Mouse (Mus musculus): ENCODE data around the gene Pitpnc1. TPM values are rescaled to one million over a fixed set of nuclear protein-coding genes. Genes with fewer than 3 reads are reported as not detected.

Gene Pitpnc1
- total RNA-seq, 2 experiments from 2014 or later: 54.3 to 60.0 TPM

DNA sequence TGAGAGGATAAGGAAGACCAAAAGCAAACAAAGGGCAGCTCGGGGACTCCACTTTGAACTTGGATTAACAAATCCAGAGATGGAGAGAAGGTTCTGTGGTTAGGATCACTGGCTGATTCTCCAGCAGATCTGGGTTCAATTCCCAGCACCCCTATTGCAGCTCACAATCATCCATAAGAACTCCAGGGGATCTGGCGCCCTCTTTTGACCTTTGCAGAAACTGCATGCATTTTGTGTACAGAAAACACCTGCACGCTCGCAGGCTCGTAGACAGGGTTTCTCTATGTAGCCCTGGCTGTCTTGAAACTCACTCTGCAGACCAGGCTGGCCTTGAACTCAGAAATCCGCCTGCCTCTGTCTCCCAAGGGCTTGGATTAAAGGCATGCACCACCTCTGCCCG lies 219.0 kb downstream of the Pitpnc1 start:
- Histone ChIP-seq H3K27ac (no peak overlapping the region), H3K4me3 (no peak overlapping the region)
- no peak for DNase-seq (ENCODE audit: low spot score in 2 of 2)
- TF ChIP-seq CTCF (conservative IDR thresholded peaks at IDR 0.05): peak; percentile 46

DNA sequence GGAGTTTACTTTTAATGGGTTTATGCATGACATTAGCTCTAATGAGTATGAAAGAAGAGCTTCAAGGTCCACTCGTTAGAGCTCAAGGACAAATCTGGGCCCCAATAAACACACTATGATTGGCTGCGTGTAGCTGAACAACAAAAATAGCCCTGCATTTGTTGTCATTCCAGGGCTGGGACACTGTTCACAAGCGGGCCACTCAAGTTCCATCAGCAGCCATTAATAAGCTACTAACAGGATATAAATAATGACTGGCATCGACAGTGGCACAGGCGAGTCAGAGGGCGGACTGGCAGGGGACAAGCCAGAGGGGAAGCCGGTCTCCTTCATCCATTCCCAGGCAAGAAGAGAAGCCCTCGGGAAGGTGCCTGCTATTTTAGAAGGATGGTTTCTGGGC lies 219.6 kb downstream of the Pitpnc1 start:
- no peak for DNase-seq (ENCODE audit: low spot score in 2 of 2)
- no peak overlapping the region for H3K4me3 ChIP-seq
- no peak overlapping the region for H3K27ac ChIP-seq
- TF ChIP-seq CTCF (conservative IDR thresholded peaks at IDR 0.05): no peak

DNA sequence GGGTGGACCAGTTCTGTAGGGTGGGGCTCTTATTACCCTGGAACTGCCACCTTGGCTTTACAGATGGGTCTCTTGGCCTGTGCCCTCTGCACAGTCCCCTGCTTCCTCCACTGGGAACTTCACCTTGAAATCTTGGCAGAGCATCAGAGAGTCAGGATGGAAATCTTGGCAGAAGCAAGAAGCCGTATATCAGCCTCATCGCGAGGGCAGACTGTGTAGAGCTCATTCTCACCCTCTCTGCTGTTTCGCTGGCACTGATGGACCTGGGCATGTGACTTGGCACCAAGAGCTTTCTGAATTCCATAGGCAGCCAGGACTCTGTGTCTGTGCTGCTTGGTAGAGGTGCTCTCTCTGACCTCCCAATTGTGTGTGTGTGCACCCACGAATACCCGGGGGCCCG lies 221.7 kb downstream of the Pitpnc1 start:
- no peak for DNase-seq (ENCODE audit: low spot score in 2 of 2)
- Histone ChIP-seq H3K27ac (no peak overlapping the region), H3K4me3 (no peak overlapping the region)
- no peak for TF ChIP-seq CTCF (conservative IDR thresholded peaks at IDR 0.05)

DNA sequence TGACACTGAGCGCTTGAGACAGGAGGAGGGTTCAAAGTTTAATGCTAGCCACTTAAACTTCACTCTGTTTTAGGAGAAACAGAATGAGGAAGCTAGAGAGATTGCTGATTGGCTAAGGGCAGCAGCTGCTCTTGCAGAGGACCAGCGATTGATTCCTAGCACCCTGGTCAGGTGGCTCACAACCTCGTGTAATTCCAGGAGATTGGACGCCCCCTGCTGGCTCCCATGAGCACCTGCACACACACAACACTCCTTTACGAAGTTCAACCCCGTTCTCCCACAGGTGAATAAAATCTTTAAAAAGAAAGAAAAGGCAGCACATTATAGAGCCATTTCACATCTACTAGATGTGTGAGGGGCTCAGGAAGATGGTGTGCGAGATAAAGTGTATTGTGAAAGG lies 224.8 kb downstream of the Pitpnc1 start:
- DNase-seq (ENCODE audit: low spot score in 2 of 2): no peak
- H3K27ac ChIP-seq: no peak overlapping the region
- TF ChIP-seq CTCF (conservative IDR thresholded peaks at IDR 0.05): peak; percentile 35
- no peak overlapping the region for H3K4me3 ChIP-seq

DNA sequence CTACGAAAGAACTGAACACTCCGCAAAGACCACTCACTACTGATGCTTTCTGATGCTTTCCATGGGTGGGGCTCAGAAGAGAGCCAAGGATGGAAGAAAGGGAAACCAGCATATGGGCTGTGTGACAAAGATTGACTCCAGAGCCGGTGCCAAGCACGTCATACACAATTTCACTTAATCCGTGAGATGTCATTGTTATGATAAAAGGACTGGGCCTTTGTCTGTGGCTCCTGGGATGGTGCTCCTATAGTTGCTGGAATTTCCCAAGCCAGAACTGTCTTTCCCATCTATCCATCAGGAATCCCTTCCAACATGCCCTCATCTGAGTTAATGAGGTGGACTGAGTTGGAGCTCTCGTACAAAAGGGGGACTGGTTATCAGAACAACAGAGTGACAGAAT lies 227.4 kb downstream of the Pitpnc1 start:
- Histone ChIP-seq H3K4me3 (no peak overlapping the region), H3K27ac (no peak overlapping the region)
- TF ChIP-seq CTCF (conservative IDR thresholded peaks at IDR 0.05): no peak
- DNase-seq (ENCODE audit: low spot score in 2 of 2): no peak

DNA sequence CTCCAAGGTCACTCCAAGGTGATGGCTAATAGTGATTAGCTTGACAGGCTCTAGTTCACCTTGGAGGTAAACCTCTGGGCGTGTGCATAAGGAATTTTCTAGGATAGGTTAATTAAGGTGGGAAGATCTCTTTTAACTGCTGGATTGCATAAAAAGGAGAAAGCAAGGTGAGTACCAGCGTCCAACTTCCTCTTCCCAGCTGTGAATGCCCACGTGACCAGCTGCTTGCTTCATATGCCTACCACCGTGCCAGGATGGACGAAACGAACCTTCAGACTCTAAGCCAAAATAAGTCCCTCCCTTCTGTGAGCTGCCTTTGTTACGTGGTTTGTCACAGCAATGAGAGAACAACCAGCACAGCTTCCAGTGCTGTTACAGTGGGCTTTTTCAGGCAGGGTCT lies 228.8 kb downstream of the Pitpnc1 start:
- TF ChIP-seq CTCF (conservative IDR thresholded peaks at IDR 0.05): no peak
- DNase-seq (ENCODE audit: low spot score in 2 of 2): no peak
- Histone ChIP-seq H3K27ac (no peak overlapping the region), H3K4me3 (no peak overlapping the region)

DNA sequence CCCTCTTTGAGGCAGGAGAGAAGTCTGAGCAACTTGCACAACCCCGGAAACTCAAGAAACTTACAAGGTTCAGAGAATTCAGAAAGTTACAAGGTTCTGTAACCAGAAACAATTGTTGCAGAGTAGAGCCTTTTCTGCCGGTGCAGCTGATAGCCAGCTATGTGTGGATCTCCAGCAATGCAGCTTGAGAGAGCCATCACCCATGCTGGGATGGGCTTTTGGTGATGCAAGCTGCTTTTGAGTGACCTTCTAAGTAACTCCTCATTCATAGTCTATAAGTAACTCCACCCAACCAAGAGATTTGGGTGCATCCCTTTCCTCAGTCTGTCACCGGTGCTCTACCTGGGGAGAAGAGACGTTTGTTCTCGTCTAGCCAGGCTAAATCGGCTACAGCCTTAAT lies 232.0 kb downstream of the Pitpnc1 start:
- no peak for DNase-seq (ENCODE audit: low spot score in 2 of 2)
- Histone ChIP-seq H3K27ac (no peak overlapping the region), H3K4me3 (no peak overlapping the region)
- TF ChIP-seq CTCF (conservative IDR thresholded peaks at IDR 0.05): no peak

DNA sequence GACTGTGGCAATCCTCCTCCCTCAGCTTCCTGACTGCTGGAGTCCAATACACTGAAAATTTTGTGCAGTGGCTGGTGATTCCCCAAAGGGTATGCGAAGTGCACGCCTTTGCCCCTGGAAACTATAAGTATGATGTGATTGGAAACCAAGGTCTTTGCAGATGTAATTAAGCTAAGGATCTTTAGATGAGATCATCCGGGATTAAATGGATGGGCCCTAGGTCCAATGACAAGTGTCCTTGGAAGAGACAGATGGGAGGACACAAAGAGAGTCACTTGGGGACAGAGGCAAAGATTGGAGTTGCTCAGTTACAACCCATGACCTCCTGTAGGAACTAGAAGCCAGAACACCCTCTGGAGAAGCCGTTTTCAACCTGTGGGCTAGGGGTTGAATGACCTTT lies 233.0 kb downstream of the Pitpnc1 start:
- no peak overlapping the region for H3K27ac ChIP-seq
- no peak for TF ChIP-seq CTCF (conservative IDR thresholded peaks at IDR 0.05)
- H3K4me3 ChIP-seq: no peak overlapping the region
- DNase-seq (ENCODE audit: low spot score in 2 of 2): no peak

DNA sequence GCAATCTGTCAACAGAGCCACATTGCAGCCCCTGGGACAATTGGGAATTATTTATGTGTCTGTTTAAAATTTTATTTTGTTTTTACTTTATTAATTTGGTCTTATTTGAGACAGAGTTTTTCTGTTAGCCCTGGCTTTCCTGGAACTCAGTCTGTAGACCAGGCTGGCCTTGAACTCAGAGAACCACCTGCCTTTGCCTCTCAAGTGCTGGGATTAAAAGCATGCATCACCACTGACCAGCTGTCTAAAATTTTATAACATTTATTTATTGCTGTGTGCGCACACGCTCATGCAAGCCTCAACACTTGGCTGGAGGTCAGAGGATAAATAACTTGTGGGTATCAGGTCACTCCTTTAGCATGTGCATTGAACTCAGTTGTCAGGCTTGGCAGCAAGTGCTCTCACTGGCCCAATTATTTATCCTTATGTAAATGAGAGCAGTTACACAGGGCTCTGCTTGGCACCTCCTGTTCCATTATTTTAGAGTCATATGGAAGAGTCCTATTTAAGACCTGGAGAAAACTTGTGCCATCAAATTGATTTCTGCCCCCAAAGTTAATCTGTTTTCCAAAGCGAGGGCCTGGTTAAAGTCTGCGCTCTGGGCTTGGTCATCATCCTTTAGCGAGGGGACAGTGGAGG lies 237.1 kb downstream of the Pitpnc1 start:
- no peak overlapping the region for H3K27ac ChIP-seq
- DNase-seq (ENCODE audit: low spot score in 2 of 2): no peak
- no peak for TF ChIP-seq CTCF (conservative IDR thresholded peaks at IDR 0.05)
- H3K4me3 ChIP-seq: no peak overlapping the region

DNA sequence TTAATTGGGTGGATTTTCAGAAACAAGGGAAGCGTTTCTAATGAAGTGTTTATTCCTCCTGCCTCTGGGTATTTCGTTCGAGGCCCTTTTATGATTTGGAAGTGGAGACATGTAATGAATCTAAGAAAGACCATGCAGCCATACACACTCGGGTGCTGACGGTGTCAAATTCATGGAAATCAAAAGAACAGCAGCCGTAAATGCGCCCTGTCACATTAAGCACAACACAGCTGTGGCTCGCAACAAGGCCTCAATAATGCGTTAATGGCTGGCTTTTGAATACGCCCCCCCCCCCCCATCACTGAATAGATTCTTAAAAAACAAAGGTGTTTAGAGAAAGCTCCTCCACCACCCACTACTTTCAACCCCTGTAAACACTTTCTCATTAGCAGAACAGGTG lies 240.4 kb downstream of the Pitpnc1 start:
- no peak for DNase-seq (ENCODE audit: low spot score in 2 of 2)
- TF ChIP-seq CTCF (conservative IDR thresholded peaks at IDR 0.05): no peak
- no peak overlapping the region for H3K4me3 ChIP-seq
- no peak overlapping the region for H3K27ac ChIP-seq

DNA sequence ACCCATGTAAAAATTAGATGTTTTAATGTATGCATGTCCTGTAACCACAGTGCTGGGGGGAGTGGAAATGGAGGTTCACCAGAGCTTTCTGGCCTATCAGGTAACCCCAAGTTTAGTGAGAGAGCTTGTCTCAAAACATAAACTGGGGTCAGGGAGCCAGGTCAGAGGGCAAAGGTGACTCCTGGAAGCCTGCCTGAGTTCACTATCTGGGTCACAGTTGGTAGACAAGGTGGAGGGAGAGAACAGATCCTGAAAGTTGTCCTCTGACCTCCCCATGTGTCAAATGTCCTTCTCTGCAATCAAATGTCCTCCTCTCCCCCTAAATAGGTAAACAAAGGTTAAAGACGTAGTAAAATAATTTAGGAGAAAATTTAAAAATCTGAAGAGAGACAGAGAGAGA lies 244.1 kb downstream of the Pitpnc1 start:
- TF ChIP-seq CTCF (conservative IDR thresholded peaks at IDR 0.05): no peak
- no peak overlapping the region for H3K27ac ChIP-seq
- DNase-seq (ENCODE audit: low spot score in 2 of 2): no peak
- H3K4me3 ChIP-seq: no peak overlapping the region

DNA sequence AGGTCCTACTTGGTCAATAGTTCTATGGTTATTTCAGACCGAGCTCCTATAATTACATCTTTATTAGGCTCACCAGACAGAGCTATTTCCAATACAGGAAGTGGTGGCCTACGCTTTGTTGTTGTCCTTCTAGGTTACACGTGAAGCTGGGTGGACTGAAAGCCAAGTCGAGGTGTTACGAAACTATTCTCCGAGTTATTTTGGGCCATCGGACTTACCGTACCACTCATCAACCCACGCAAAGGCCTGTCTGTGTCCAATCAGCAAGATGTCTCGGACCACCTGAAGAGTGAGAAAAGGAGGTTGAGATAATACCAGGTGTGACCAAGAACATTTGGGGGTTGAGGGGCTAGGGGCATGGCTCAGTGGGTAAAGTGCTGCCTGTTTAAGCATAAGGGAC lies 244.5 kb downstream of the Pitpnc1 start:
- Histone ChIP-seq H3K27ac (no peak overlapping the region), H3K4me3 (no peak overlapping the region)
- DNase-seq (ENCODE audit: low spot score in 2 of 2): no peak
- no peak for TF ChIP-seq CTCF (conservative IDR thresholded peaks at IDR 0.05)

DNA sequence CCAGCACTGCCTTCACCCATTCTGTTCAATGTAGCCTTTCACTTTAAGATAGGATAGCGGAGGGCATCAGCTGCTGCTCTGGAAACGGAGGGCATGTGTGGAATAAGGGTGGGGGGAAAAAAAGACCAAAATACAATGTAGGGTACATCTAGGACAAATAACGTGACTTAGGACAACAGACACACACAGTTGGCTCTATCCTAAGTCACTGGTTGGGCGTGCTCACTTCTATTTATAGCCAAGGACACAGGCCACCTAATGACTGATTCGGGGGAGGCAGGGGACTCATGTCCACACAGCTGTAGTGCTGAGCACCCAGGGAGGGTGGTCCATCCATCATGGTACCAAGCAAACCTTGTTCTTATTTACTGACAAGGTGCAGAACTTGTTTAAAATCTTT lies 245.2 kb downstream of the Pitpnc1 start:
- no peak for DNase-seq (ENCODE audit: low spot score in 2 of 2)
- Histone ChIP-seq H3K27ac (no peak overlapping the region), H3K4me3 (no peak overlapping the region)
- no peak for TF ChIP-seq CTCF (conservative IDR thresholded peaks at IDR 0.05)

DNA sequence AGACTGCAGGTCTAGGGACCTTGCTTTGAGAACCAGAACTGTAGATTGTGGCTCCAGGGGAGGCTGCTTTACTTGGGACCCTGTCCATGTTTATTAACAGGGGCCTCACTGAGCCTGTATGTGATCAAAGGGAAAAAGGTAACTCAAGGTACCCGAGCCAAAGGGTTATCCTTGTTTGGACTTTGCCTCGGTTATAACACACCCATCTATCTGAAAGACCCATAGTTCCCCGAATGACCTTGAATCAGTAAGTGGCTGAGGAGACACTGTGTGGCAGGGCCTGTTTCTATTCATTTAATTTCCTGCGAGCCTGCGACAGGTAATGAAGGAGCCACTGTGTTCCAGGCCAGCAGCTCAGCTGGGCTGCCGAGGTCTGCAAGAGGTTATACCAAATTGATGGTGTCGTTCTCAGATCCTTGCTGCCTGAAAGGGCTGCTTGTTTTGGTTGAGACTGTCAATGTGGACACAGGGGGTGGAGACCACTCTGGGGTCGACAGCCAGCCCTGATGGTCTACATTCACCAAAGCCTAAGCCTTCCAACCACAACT lies 246.8 kb downstream of the Pitpnc1 start:
- no peak for TF ChIP-seq CTCF (conservative IDR thresholded peaks at IDR 0.05)
- Histone ChIP-seq H3K27ac (peak overlapping the region; percentile 4; the same call in 1 of the 2 replicates), H3K4me3 (no peak overlapping the region)
- DNase-seq (ENCODE audit: low spot score in 2 of 2): no peak

All from layer of hippocampus, adult 2 months (tissue).